Mouse (Mus musculus) embryonic stem cell, embryonic (primary cell): ENCODE results near the gene Rdh14.

Experiments used
- CTCF ChIA-PET, 4 experiments: fragments of 300-600 bp in 2 of 4; fragments of 350-600 bp in 2 of 4; sonication (Branson Sonifier 250); formaldehyde crosslinking; loops; one replicate each; lab custom pipeline; 2022; ENCODE audit warnings: inconsistent platforms in 2 of 4; lab: Charles Lee
- POLR2A ChIA-PET, 4 experiments: fragments of 300-600 bp in 2 of 4; fragments of 350-600 bp in 2 of 4; sonication (Branson Sonifier 250); formaldehyde crosslinking; loops; one replicate each; lab custom pipeline; 2022; ENCODE audit warnings: antibody characterized with exemption in 4 of 4, inconsistent platforms in 1 of 4; lab: Charles Lee

Gene Rdh14

GRCm38 (mm10) chr12:10390671-10391441, at the start of gene Rdh14:
Rdh14 (plus strand) TSS chr12:10390772.
- ChIA-PET CTCF (interaction anchor here in 1 of 4 experiments (0.7 to 1.0 kb wide), 2 partner anchors 20 to 33 kb away, joined by 3 read pairs; no protein-coding TSS in a partner anchor), POLR2A (interaction anchor here in 3 of 4 experiments (0.7 to 1.6 kb wide), 13 partner anchors 8 to 49 kb away, joined by 3 to 6 read pairs (median 3); no protein-coding TSS in a partner anchor)

- CTCF ChIA-PET, result no interaction called here
- POLR2A ChIA-PET, result no interaction called here
Measured at GRCm38 (mm10) chr12:10350706-10351105, 39.9 kb upstream of the Rdh14 start.

DNA sequence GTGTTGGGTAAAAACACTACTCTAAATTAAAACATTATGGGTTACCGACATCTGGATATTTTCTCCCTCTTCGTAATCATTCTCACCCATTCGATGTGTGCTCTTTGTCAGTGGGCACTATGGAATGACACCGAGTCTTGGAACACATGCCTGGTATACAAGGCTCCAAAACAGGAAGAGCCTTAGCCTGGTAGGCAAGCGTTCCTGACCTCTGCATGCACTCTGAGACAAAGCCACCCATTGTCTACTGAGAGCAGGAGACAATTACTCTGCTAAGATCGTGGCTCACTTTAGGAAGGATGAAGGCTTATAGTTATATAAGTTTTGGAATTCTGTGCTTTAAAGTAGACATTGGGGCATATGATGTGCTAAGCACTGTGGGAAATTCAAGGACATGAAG, 32.8 kb upstream of the Rdh14 start:
- CTCF ChIA-PET, result no interaction called here
- POLR2A ChIA-PET, result no interaction called here

GRCm38 (mm10) chr12:10369673-10370072, 20.9 kb upstream of the Rdh14 start, which contains the start of gene Nt5c1b:
Nt5c1b (plus strand) TSS chr12:10369973.
- CTCF ChIA-PET, result no interaction called here
- POLR2A ChIA-PET, result no interaction called here

DNA sequence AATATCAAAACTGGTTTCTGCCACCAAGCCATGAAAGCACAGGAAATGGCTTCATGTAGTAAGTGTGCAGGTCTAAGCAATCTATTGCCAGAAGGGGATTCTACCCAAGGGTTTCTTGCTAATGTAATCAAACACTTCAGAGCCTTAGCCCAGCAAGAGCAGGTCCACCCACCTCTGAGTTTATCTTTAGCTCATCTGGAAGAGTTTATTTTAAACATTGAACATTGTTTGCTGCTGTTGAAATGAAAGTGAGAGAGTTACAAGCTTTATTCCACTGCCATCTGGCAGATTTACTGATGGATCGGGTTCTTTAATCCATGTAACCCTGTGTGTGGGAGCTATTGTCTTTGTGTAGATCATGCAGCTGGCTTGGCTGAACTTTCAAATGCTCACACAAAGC, 10.2 kb downstream of the Rdh14 start:
- ChIA-PET CTCF (no interaction called here), POLR2A (interaction anchor here in 1 of 4 experiments (0.9 to 1.6 kb wide), 2 partner anchors 10 kb away, joined by 4 to 5 read pairs; partner anchors contain the start of gene Rdh14)

- ChIA-PET CTCF (no interaction called here), POLR2A (interaction anchor here in 2 of 4 experiments (0.6 to 1.6 kb wide), 3 partner anchors 10 to 11 kb away, joined by 3 to 4 read pairs (median 4); partner anchors contain the start of gene Rdh14 (in 1 of the 2))
Measured at GRCm38 (mm10) chr12:10402421-10403115, 12.0 kb downstream of the Rdh14 start.

GRCm38 (mm10) chr12:10410511-10411179, 20.1 kb downstream of the Rdh14 start:
- POLR2A ChIA-PET, result interaction anchor here in 2 of 4 experiments (0.6 to 0.9 kb wide), 2 partner anchors 19 to 38 kb away, joined by 3 read pairs; no protein-coding TSS in a partner anchor
- CTCF ChIA-PET, result interaction anchor here in 1 of 4 experiments (0.5 kb wide), 1 partner anchor 19 kb away, joined by 3 read pairs; no protein-coding TSS in a partner anchor

DNA sequence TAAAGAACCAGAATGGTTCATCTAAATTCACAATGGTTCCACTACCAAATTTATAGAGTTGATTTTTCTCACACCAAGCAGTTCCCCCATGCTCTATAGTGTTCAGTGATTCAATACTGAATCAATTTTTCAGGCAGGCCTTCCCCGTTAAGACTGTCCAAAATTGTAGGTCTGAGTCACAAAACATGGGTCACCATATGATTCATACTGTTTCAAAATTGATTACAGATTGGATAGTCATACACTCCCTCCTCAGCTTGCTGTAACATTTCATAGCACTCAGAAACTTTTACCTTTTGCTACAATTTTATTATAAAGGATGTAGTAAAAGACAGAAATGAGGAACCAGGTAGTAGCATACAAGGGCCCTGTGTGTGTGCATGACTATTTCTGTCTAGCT, 20.9 kb downstream of the Rdh14 start:
- ChIA-PET CTCF (no interaction called here), POLR2A (no interaction called here)

DNA sequence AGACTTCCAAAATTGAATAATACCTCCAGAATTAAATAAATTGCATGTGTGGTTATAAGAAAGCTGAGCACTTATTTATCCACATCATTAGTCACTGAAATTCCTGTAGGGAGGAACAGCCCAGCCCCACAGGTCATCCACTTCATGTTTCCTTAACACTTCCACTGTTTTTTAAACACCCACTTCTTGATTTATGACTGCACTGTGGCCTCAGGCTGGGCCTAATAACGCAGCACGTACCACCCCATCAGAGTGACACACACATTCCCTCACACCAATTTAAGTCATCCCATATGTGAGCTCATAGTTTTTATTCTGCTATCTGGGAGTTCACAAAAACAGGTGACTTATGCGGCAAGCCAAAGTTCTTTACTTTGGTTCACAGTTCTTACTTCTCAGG, 31.8 kb downstream of the Rdh14 start:
- ChIA-PET CTCF (no interaction called here), POLR2A (no interaction called here)

DNA sequence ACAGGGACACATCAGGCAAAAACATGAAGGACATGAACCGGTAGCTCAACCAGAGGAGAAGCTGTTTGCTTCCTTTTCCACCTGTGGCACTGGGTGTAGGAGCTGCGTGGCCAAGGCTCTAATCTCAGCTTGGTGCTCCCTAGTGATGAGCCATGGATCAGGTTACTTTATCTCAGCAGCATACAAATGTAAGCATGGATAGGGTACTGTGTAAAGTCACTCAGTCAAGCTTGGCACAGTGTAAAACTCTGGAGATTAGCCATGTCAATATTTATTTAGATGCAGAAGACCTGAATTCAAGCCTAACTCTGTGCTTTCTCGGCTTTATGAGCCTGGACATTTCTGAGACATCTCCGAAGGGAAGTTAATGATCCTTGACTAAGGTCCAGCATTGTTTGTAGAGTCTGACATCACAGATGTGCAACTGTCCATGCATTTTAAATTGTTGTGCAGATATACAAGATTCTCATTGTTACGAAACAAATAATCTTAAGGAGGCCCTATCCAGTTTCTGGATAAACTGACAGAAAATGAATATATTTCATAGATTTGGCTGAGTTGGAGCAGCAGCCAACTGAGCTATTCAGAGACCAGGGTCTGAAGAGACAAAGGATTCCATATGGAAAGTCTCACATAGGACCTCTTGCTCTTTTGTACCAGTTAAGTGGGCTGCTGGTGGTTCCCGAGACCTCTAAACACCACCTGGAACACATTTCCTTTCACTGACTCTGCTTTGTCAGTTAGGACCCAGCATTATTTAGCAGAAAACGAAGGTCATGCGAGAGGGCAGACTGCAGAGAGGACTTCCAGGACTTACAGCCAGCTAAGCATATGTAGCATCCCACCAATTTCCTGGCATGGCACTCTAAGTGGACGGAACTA, 35.7 kb downstream of the Rdh14 start:
- POLR2A ChIA-PET, result no interaction called here
- CTCF ChIA-PET, result interaction anchor here in 3 of 4 experiments (0.5 to 1.5 kb wide), 4 partner anchors 12 to 1260 kb away, joined by 3 to 8 read pairs (median 4); no protein-coding TSS in a partner anchor

GRCm38 (mm10) chr12:10430999-10431398, 40.4 kb downstream of the Rdh14 start:
- ChIA-PET CTCF (no interaction called here), POLR2A (no interaction called here)

- CTCF ChIA-PET, result interaction anchor here (0.6 to 2.4 kb wide), 18 partner anchors 8 to 1631 kb away, joined by 3 to 11 read pairs (median 4); partner anchors contain the start of gene Osr1 (in 4 of the 4)
- POLR2A ChIA-PET, result interaction anchor here in 2 of 4 experiments (0.6 to 1.3 kb wide), 2 partner anchors 47 kb away, joined by 3 read pairs; partner anchors contain the start of gene Rdh14 (in 1 of the 2)
Measured at GRCm38 (mm10) chr12:10438054-10439001, 47.8 kb downstream of the Rdh14 start.

DNA sequence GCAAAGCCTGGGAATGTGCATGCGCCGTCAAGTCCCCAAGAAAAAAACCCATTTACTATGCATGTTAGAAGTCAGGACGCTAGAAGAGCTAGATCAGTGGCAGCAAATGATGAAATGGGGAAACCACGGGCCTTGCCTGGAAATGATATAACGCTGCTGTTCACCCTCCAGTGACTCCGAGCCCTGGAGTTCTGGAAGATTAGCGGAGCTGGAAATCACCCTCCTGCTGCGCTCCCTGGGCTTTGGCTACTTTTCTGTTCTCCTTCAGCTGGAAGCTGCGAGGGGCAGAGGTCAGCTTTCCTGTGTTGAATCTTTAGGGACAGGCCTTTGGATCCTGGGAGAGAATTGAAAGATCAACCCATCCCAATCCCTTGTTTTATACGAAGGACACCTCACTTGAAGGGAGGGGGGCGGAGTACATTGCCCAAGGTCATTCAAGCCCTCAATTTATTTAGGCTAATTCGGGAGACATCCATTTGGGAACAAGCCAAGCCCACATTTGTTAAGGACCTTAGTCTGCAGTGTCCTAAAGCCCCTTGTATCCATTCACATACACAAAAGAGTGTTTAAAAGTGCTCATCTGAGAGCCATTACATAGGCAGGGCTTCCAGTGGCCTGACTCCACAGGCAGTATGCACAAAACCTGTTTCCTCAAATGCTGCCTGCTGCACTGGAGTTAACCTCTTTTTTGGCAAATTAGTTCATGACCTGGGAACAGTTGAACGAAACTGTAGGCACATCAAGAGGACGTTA, 49.1 kb downstream of the Rdh14 start:
- POLR2A ChIA-PET, result interaction anchor here in 1 of 4 experiments (0.8 kb wide), 1 partner anchor 49 kb away, joined by 3 read pairs; the partner anchor contains the start of gene Rdh14
- CTCF ChIA-PET, result interaction anchor here in 2 of 4 experiments (0.6 to 1.4 kb wide), 2 partner anchors 870 to 1633 kb away, joined by 3 read pairs; partner anchors contain the start of gene Osr1 (in 1 of the 2)
